Mouse (Mus musculus) layer of hippocampus, adult 18-20 months (tissue): ENCODE data around the gene Nox1. TPM values are rescaled to one million over a fixed set of nuclear protein-coding genes. Genes with fewer than 3 reads are reported as not detected.
A peak's percentile ranks its signal among the peaks of the same experiment; 100 is the strongest.

ENCODE experiments used
- DNase-seq, 2 experiments: peaks; one replicate each; pipeline ENCODE4 v3.0.0; 2022; ENCODE audit warnings: low spot score in 2 of 2
- microRNA-seq, 2 experiments: library from miRNA; unstranded; fragments of <30 nt; microRNA quantifications; one replicate each; pipeline ENCODE4 v1.2.0; 2021
- total RNA-seq, 2 experiments: library from RNA; stranded (reverse); gene quantifications; 2 replicates each; pipeline ENCODE4 v1.2.3; 2021

Nox1 gene
- total RNA-seq, 2 experiments from 2014 or later, result not detected

GRCm38 (mm10) chrX:134132295-134132694 lies 89.5 kb downstream of the Nox1 start:
- DNase-seq, result peak in 1 of 2 experiments; percentile 16

- DNase-seq, result no peak
These were observed 93.2 kb downstream of the Nox1 start for GRCm38 (mm10) chrX:134128549-134128948.

DNA sequence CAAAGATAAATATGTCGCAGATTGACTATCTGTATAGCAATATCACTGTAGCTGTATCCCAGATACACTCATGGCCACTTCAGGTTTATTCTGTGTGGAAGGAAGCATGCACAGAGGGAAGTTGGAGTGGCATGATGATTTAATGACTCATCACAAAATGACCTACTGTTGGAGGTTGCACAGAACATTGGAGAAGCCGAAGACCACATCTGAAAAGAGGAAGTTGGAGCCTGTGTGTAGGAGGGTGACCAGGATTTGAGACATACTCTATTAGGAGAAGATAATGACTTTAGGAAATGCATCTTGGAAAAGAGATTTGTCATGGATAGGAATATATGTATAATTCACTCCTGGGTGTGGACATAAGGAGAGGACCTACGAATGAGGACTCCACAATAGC lies 105.3 kb downstream of the Nox1 start:
- no peak for DNase-seq

DNA sequence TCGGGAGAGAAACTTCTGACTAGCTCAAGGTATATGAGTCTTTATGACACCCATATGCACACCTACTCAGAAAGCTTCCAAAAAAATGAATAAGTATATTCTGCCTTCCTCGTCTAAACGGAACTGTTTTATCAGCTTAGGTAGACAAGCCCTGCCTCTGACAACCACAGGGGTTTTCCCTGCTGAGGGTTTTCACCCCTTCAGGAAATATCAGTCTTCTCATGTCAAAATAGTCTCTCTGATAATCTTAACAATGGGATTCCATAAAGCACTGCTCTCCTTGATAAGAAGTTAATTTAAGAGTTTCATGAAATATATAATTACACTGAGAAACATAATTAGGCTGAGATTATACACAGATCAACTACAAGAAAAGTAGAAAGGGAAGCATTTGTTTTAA lies 110.0 kb downstream of the Nox1 start:
- no peak for DNase-seq

DNA sequence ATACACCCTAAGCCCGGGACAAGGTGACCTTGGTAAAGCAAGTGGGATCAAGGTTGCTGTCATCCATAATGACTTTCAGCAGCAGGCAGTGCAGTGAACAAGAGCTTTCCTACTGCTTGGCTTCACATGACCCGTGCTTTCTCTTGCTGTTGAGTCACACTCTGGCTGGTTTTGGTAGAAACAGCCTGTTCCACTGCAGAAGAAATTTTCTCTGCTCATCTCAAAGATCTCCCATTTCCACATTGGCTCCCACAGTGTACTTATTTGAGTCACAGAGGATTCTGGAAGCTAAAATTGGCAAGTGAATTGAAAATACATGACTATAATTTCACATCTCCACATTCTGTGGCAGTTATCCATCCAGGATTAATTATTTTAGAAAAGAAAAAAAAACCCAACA lies 119.1 kb downstream of the Nox1 start:
- DNase-seq, result peak; percentile 4 to 13

GRCm38 (mm10) chrX:134085453-134085852 lies 136.3 kb downstream of the Nox1 start:
- DNase-seq, result no peak

DNA sequence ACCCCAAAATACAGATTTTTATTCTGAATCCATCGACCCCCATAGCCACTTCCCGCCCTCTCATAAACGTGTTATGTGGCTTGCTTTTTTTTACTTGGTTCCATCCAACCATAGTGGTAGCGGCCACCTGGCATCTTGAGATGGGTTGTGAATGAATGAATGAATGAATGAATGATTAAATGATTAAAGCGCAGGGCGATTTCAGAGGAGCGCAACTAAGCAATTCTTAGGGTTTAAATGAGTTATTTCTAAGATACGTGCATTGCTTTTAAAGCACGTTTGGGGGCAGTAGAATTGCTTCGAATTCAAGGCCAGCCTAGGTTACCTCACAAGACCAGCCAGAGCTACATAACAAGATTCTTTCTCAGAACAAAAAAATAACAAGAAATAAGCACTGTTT lies 162.0 kb downstream of the Nox1 start:
- no peak for DNase-seq

DNA sequence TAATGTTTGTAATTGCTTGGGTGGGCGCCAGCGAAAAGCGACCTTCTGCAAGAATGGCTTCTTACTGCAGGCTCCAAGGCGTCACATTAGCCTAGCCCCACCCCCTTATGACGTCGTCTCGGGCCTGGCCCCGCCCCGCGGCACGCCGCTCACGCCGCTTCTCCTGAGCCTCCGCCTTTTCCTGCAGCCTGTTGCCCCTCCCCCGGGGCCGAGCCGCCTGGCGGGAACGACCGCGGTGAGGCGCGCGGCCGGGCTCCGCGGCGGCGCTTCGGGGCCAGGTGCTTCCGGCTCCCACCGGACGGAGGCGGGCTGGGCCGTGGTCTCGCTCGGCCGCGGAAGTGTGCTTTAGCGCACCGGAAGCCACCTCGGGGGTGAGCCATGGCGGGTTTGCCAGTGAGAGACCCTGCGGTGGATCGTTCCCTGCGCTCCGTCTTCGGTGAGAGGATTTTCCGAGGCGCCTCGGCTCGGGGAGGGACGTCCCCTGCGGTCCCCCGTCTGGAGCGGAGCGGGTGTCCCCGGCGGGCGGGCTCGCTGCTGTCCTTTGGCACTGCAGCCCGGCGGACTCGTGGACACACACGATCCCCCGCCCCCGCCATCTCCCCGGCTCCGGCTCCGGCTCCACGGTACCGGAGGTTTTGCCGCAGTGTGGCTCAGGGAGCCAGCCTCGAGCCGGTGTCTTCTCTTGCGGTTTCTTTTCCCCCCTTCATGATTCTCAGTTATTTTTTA lies 162.6 kb downstream of the Nox1 start, which contains the start of gene Cstf2:
Gene Cstf2 (plus strand): TSS at position 201 of the 726 bp plus-strand sequence.
- DNase-seq, result peak; percentile 92 to 95

- DNase-seq, result peak in 1 of 2 experiments; percentile 9
These were observed 163.5 kb downstream of the Nox1 start for GRCm38 (mm10) chrX:134058040-134058875.

DNA sequence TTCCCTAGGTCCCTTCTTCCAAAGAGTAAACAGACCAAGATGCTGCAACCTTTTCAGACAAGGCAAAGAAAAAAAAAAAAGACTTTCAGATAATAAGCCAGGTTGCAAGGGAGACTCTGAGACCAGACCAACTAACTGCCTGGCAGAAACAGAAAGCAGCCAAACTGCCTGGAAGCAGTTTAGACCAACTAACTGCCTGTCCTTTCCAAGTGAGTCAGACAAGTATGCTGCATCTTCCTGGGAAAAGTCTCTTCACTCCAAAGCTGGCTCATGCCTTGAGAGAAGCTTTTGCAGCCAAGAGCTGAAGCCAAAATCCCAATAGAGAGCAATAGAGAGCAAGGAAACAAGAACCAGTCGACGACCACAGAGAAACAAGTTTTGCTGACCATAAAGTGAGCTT lies 164.9 kb downstream of the Nox1 start:
- peak in 1 of 2 experiments; percentile 4 for DNase-seq

DNA sequence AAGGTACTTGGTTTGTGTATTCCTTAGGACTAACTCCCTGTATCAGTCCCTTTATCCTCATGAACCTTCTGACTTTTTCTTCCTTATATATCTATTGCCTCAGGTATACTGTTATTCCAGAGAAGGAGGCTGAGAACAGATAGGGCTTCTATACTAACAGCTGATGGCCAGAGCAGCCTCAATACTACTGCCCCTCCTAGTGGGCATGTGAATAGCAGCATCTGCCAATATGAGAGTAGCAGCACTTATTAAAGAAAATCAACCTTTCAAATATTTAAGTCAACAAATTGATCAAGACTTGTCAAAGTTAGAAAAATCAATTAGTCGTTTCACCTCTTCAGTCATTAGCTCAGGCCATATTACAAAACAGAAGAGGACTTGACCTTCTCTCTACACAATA lies 172.8 kb downstream of the Nox1 start:
- DNase-seq, result no peak

Small RNA genes lying within 50 kb of the gene (microRNA-seq; reads per million reads assigned to microRNA genes)
- 0 reads per million in 2 experiments for gene Mir3112

Other genes starting within 250 kb of the Nox1 start
- gene Sytl4, start 240.1 kb downstream of the Nox1 start, total RNA-seq, result 1 to 10 TPM; 1.1 to 1.7 TPM
- gene Cstf2, start 162.8 kb downstream of the Nox1 start, total RNA-seq, result 10 to 100 TPM; 92.4 to 95.7 TPM
- gene Xkrx, start 59.9 kb downstream of the Nox1 start, total RNA-seq, result 1 to 10 TPM in 1 of 2 experiments, under 1 TPM in 1; 0.43 to 1.1 TPM
- not detected for gene Arl13a, start 34.5 kb downstream of the Nox1 start, total RNA-seq
- 1 to 10 TPM; 6.7 to 10.0 TPM for gene Trmt2b, start 55.0 kb upstream of the Nox1 start, total RNA-seq
- 10 to 100 TPM; 45.9 to 53.8 TPM for gene Tmem35a, start 73.3 kb upstream of the Nox1 start, total RNA-seq
- gene Cenpi, start 86.1 kb upstream of the Nox1 start, total RNA-seq, result under 1 TPM in 1 of 2 experiments, not detected in 1; 0.25 TPM
- gene Drp2, start 182.6 kb upstream of the Nox1 start, total RNA-seq, result 10 to 100 TPM; 32.1 to 47.9 TPM